Mouse (Mus musculus) Patski (cell line): ENCODE measurements at regions not wholly inside any gene's neighbourhood (a gene's known extent, or its start where the extent isn't known, plus 50 kb on each side); places are given as distances from the start of the nearest gene placed in this dataset.

ENCODE experiments used
- ATAC-seq: fragments of 100-300 bp; one replicate; pipeline ENCODE4 v1.8.0; 2021
- CTCF ChIA-PET: fragments of 350-600 bp; sonication (Branson Sonifier 250); formaldehyde crosslinking; loops from one replicate; lab custom pipeline; 2022; ENCODE audit warnings: inconsistent platforms; lab: Charles Lee
- POLR2A ChIA-PET: fragments of 350-600 bp; sonication (Branson Sonifier 250); formaldehyde crosslinking; loops from one replicate; lab custom pipeline; 2022; ENCODE audit warnings: antibody characterized with exemption, inconsistent platforms; lab: Charles Lee
- DNase-seq: peaks from one replicate; pipeline ENCODE4 v3.0.0-alpha.2; 2011; ENCODE audit warnings: low read depth, low spot score
- H3K27me3 ChIP-seq: fragments of 371-371 bp; one replicate; pipeline ENCODE4 v1.5.1; 2021
- CTCF ChIP-seq: fragments of 100-300 bp; IDR thresholded peaks from one replicate; pipeline ENCODE4 v1.5.1; 2021
- in situ Hi-C: fragments of 300-500 bp; cut with MboI; formaldehyde crosslinking; loops from 3 replicates; pipeline ENCODE4 v1.11.1; 2018; ENCODE audit warnings: low pct_unique_long_range_greater_than_20kb, mixed read lengths

DNA sequence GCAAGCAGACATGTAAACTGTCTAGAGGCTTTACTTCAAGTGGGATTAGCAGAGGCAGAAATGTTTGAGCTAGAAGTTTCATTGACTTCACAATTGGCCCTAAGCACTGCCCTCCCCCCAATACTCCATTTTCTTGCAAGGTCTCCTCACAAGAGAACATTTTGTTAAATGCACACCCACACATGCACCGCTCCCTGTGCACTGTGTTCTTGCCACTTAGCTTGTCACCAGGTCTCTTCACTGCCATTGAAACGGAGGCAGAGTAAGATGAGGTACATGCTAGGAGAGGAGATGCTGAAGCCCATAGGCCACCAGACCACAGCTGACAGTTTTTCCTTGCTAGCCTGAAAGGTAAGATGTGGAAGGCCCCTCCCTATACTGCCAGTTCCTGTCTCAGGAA, 53.0 kb upstream of the Lars2 start:
- H3K27me3 ChIP-seq = no peaks in the 10 kb centered on the region
- ChIA-PET POLR2A (interaction anchor here (0.6 kb wide), 1 partner anchor 18 kb away, joined by 4 read pairs; no protein-coding TSS in a partner anchor), CTCF (no interaction called here)
- ATAC-seq (no peak), DNase-seq (no peak)
- in situ Hi-C loops = no loop called here
- no peak for TF ChIP-seq CTCF
